Mouse (Mus musculus): ENCODE measurements around the gene Ctf2.

DNA sequence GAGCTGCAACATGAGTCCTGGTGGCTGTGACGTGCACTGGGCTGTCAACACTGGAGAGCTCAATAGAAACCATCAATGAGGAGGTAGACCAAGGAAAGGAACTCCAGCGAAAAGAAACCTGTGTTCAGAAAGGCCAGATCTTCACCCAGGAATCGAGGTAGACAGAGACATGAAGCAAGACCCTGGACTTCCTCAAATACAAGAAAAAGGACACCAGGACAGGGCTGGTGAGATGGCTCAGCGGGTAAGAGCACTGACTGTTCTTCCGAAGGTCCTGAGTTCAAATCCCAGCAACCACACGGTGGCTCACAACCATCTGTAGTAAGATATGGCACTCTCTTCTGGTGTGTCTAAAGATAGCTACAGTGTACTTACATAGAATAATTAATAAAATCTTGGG, 13.6 kb downstream of the Ctf2 start:
- no peak for TF ChIP-seq CTCF (IDR thresholded peaks at IDR 0.05)
- TF ChIP-seq EP300 (IDR thresholded peaks at IDR 0.05) = no peak

All from lung, postnatal 0 days (tissue).